Mouse (Mus musculus): Measurements from ENCODE around the gene Wnt1. TPM values are rescaled to one million over a fixed set of nuclear protein-coding genes. Genes with fewer than 3 reads are reported as not detected.
A peak's percentile ranks its signal among the peaks of the same experiment; 100 is the strongest.

The Wnt1 gene
- total RNA-seq, 2 experiments from 2014 or later, result not detected

DNA sequence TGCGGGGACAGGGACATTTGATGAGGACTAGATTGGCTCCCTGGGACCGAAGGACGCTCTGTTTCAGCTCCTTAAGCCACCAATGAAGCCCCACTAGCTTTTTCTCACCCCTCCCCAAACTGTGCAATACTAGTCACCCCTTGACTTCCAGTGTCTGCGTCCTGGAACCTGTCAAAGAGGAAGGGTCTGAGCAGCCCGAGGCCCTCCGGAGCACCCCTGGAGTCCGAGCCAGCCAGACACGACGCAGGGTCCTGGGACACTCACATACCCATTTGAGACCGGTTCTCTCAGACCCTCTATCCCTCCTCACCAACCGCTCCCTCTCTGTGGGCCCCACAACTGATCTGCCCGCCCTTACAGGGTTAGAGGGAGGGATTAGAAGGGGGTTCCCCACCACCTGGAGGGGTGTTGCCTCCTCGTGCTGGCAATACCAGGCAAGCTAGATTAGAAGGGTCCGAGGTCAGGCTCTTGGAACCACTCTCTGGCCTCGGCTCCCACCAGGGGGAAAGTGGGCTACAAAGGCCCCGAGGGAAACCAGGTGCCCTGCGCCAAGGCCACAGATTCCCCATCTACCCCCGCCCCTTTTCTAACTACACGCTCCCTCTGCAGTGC is 12.5 kb upstream of the Wnt1 start:
- DNase-seq (ENCODE audit: low spot score in 2 of 2), result no peak

DNA sequence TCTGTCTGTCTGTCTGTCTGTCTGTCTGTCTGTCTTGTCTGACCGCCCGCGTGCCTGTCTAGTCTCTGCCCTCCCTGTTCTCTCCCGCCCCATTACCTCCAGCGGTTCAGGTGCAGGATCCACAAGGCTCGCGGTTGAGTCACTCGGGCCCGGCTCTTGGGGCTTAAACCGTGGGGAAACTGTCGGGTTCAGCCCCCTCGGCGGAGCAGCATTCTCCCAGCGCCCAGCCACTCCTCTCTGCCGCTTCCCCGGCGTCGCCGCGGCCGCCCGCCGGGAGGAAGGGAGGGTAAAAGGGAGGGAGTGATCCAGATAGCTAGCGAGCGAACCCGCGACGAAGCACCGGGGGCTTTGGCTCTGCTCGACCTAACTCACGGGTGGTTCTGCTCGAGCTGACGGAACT is 11.9 kb upstream of the Wnt1 start, which contains the start of gene Wnt10b:
Gene Wnt10b (minus strand): TSS at position 389 of the 400 bp plus-strand sequence.
- no peak for DNase-seq (ENCODE audit: low spot score in 2 of 2)

DNA sequence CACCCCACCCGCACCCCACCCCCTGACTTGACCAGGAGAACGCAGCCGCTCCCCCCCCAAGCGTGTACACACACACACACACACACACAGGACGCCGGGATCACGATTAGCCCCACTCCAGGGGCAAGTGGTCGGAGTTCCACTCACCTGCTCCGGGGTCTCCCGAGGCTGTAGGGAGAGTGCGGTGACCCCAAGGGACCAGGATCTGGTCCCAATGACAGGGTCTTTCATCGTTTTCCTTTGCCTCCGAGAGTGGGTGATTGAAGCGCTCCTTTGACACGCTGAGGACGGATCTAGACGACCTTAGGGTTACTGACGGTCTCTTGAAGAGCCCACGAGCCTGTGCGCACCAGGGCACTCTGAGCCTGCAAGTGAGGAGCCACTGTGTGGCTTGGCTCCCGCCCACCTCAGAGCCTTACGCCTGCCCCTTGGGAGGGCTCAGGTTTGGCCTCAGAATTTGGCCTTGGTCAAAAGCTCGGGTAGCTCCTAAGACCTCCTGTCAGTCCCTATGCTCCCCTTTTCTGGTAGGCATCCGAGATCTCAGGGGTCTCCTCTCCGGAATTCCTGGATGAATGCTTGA is 11.4 kb upstream of the Wnt1 start:
- no peak for DNase-seq (ENCODE audit: low spot score in 2 of 2)

DNA sequence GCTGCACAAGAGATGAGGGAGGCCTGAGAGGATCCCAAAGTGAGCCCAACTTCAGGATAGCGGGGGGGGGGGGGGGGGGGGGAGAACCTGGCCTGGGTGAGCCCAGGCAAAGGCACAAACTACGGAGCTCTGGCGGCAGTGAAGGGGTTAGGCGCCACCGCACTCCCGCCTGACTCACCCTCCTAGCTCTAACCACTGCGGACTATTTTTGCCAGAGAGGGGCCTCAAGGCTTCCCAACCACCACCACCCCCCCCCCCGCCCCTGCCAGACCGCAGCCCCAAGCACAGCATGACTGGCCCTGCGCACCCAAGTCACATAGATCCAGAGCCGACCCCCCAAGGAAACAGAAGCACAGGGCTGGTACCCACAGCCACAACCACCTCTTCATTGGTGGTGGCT is 10.9 kb upstream of the Wnt1 start:
- DNase-seq (ENCODE audit: low spot score in 2 of 2), result no peak

DNA sequence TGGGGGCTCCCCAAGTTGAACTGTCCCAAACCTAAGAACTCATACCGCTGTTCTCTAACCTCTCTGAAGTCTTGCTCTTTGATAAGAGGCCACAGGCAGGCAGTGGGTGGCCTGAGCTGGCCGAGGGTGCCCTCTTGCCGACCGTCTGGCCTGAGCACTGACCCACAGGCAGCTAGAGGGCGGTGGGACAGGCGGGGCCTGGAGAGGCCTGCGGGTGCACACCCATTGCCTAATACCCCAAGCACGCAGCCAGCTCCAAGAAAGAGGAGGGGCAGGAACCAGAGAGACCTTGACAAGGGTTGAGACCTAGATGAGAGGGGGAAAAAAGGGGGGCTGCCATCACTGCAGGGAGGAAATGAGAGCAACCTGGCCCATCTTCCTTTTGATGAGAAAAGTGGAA is 9.6 kb upstream of the Wnt1 start:
- no peak for DNase-seq (ENCODE audit: low spot score in 2 of 2)

DNA sequence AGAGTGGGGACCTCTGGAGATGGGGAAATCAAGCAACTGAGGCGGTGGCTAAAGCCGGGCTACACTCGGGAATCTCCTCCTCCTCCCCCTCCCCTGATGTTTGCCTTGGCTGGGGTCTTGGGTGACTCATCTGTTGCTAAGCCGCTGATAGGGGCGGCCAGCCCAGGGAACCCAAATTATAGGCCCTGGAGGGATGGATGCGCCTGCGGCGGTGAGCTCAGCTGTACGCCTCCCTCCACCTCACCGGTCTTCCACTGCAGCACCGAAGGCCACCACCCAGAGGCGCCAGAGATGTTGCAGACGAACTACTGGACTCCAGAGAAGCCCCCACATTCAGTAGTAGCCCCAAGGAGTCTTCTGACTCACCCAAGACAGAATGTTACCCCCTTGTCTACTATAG is 9.1 kb upstream of the Wnt1 start:
- DNase-seq (ENCODE audit: low spot score in 2 of 2), result no peak

DNA sequence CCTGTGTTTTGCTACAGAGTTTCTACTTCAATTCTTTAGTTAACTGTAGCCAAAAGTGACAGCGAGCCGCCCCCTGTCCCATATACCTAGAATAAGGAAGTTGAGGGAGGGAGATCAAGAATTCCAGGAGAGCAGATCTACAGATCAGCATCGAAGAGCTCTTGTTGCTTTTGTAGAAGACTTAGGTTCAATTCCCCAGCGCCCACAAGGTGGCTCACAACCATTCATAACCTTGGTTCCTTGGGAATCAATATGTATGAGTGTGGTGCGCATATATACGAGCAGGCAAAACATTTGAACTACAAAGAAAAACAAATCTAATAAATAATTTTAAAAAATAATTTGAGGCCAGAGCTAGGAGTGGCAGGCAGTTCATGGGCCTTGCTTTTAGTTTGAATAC is 8.5 kb upstream of the Wnt1 start:
- DNase-seq (ENCODE audit: low spot score in 2 of 2), result no peak

DNA sequence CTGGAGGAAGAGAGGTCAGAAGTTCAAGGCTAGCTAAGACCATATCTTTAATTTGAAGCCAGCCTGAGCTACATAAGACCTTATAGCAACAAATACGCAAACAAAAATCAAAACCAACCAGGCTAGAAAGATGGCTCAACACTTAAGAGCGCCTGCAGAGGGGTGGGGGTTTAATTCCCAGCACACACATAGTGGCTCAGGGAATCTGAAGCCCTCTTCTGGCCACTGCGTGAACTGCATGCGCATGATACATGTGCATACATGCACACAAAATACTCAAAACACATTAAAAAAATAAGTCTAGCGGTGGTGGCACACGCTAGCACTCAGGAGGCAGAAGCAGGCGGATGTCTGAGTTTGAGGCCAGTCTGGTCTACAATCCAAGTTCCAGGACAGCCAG is 3.9 kb upstream of the Wnt1 start:
- no peak for DNase-seq (ENCODE audit: low spot score in 2 of 2)

DNA sequence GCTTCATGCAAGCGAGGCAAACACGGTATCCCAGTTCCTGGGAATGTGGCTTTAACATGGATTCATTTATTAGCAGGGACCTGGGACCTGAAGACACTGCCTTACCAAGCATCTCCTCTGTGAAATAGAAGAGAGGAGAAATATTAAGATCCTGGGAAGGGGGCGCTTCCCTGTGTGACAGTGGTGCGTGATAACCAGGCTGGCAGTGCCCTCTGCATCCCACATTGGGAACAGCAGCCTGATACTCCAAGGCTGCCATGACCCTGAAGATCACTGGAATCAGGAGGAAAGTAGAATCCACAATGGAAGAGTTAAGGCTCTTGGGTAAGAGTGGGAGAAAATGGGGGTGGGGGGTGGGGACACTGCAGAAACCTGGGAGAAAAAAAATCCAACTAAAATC is 1.7 kb upstream of the Wnt1 start:
- no peak for DNase-seq (ENCODE audit: low spot score in 2 of 2)

DNA sequence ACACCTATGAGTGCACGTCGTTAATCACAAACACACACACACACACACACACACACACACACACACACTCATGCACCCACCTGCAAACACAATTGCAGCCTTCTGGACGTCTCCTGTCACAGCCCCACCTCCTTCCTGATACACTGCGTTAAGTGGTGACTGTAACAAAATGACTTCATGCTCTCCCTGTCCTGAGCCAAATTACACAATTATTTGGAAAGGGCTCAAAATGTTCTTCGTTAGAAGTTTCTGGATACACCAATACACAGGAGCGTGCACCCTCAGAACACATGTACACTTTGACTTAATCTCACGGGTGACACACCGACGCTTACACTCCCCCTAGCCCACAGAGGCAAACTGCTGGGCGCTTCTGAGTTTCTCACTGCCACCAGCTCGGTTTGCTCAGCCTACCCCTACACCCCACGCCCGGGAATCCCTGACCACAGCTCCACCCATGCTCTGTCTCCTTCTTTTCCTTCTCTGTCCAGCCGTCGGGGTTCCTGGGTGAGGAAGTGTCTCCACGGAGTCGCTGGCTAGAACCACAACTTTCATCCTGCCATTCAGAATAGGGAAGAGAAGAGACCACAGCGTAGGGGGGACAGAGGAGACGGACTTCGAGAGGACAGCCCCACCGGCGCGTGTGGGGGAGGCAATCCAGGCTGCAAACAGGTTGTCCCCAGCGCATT is 541 bp upstream of the Wnt1 start:
- DNase-seq (ENCODE audit: low spot score in 2 of 2), result no peak

DNA sequence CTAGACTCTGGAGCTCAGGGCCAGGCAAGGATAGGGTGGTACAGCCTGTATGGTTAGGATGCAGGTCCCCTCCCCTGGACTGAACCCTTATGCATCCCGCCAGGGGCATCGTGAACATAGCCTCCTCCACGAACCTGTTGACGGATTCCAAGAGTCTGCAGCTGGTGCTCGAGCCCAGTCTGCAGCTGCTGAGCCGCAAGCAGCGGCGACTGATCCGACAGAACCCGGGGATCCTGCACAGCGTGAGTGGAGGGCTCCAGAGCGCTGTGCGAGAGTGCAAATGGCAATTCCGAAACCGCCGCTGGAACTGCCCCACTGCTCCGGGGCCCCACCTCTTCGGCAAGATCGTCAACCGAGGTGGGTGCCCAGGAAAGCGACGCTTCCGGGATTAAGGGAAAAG is 1.1 kb downstream of the Wnt1 start:
- DNase-seq (ENCODE audit: low spot score in 2 of 2), result no peak

DNA sequence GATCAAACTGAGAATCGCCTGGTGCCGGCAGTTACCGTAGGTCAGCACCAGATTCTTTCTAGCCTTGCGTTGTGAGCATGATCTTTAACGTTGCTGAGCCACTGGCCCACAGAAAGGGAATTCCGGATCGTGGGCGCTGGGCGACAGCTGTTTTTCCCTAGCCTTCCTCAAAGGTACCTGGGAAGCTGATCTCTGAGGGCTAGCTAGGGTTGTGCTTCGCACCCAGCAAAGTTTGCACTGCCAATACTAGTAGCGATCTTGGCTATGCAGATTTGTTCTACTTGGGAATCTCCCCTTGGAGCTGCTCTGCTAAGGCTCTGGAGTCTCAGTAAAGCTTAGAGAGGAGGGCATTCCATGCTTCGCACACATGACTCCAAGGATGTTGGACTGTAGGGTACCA is 1.6 kb downstream of the Wnt1 start:
- no peak for DNase-seq (ENCODE audit: low spot score in 2 of 2)

DNA sequence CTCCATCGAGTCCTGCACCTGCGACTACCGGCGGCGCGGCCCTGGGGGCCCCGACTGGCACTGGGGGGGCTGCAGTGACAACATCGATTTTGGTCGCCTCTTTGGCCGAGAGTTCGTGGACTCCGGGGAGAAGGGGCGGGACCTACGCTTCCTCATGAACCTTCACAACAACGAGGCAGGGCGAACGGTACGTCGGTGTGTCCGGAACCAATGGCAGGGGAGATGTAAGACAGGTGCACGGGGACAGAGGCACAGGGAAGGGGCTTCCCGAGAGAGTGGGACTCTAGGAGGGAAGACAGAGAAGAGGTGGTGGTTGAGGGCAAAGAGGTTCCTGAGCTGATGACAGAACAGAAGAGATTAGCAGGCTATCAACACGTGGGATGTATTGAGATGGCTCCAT is 2.1 kb downstream of the Wnt1 start:
- DNase-seq (ENCODE audit: low spot score in 2 of 2), result no peak

DNA sequence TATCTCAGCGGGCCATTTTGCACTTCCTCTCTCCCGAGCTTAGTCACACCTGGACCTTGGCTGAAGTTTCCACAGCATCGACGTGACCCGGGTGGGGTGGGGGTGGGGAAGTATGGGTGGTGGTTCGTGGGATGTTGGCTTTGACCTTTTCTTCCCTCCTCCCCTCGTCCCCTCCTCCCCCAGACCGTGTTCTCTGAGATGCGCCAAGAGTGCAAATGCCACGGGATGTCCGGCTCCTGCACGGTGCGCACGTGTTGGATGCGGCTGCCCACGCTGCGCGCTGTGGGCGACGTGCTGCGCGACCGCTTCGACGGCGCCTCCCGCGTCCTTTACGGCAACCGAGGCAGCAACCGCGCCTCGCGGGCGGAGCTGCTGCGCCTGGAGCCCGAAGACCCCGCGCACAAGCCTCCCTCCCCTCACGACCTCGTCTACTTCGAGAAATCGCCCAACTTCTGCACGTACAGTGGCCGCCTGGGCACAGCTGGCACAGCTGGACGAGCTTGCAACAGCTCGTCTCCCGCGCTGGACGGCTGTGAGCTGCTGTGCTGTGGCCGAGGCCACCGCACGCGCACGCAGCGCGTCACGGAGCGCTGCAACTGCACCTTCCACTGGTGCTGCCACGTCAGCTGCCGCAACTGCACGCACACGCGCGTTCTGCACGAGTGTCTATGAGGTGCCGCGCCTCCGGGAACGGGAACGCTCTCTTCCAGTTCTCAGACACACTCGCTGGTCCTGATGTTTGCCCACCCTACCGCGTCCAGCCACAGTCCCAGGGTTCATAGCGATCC is 2.8 kb downstream of the Wnt1 start:
- peak; percentile 57 to 63 for DNase-seq (ENCODE audit: low spot score in 2 of 2)

DNA sequence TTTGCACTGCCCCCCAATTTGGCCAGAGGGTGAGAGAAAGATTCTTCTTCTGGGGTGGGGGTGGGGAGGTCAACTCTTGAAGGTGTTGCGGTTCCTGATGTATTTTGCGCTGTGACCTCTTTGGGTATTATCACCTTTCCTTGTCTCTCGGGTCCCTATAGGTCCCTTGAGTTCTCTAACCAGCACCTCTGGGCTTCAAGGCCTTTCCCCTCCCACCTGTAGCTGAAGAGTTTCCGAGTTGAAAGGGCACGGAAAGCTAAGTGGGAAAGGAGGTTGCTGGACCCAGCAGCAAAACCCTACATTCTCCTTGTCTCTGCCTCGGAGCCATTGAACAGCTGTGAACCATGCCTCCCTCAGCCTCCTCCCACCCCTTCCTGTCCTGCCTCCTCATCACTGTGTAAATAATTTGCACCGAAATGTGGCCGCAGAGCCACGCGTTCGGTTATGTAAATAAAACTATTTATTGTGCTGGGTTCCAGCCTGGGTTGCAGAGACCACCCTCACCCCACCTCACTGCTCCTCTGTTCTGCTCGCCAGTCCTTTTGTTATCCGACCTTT is 3.6 kb downstream of the Wnt1 start:
- no peak for DNase-seq (ENCODE audit: low spot score in 2 of 2)

DNA sequence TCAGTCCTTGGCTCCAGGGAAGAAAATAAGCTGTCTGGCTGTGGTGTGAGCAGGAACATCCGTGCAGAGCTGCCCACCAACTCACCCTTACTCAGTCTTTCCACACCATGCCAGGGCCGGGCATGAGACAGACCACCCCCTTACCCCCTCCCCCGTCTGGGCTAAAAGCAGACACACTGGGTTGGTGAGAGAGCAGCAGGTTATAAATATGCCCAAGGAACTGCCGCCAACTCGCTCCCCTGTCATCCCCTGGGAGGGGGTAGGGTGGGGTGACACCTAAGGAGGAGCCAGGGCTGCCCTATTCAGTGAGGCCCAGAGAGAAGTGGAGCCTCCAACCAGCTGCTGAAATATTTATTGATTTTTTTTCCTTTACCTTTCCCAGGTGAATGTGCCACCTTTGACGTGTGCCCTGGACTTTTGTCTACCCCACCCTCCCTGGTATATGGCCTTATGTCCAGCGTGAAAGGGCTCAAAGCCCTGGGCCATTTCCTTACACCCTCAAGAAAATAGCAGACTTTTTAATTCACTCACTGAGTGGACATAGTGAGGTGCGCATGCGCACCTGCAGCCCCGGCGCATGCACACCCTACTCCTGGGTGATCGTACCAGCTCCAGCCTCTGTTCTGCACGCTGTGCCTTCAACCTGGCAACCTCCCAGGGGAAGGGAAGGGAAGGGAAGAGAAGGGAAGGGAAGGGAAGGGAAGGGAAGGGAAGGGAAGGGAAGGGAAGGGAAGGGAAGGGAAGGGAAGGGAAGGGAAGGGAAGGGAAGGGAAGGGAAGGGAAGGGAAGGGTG is 7.3 kb downstream of the Wnt1 start:
- DNase-seq (ENCODE audit: low spot score in 2 of 2), result no peak

DNA sequence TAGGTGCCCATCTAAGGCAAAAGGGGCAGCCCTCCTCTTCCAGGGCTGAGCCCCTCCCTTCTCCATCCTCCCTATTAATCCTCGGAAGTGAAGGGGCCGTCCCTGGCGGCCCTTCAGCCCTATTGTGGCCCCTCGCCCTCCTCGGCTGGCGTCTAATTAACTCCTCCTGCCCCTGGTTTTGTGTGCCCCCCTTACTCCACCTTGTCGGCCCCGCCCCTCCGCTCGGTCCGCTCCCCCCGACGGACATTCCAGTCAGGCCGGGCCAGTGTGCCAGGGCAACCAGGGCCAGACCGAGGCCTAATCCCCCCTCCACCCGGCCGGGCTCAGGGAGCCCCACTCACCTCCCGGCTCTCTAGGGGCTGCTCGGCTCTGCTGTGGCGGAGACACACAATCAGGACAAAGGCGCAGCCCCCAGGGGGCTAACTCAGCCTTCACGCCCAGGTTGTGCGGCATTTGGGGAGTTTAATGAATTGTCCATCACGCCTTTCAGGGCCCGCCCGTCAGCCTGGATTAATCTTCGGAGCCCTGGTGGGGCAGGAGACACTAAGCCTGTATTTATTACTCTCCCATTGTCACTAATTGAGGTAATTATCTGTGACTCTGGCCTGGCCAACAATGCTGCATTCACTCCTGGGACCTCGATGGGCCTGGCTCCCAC is 8.3 kb downstream of the Wnt1 start:
- DNase-seq (ENCODE audit: low spot score in 2 of 2), result no peak

DNA sequence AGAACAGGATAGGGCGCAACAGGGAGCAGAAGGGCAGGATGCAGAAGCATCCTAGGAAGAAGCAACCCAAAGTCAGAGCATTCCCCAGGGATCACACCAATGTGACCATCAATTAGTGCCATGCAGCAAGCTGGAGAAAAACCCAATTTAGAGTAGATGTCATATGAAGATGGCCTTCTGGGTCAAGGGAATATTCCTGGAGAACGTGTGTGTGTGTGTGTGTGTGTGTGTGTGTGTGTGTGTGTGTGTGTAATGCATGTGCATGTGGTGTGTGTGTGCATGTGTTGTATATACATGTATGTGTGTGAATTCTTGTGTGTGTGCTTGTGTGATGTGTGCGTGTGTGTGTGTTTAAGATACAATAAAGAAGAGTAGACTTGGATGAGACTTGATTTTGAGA is 9.2 kb downstream of the Wnt1 start:
- DNase-seq (ENCODE audit: low spot score in 2 of 2), result no peak

DNA sequence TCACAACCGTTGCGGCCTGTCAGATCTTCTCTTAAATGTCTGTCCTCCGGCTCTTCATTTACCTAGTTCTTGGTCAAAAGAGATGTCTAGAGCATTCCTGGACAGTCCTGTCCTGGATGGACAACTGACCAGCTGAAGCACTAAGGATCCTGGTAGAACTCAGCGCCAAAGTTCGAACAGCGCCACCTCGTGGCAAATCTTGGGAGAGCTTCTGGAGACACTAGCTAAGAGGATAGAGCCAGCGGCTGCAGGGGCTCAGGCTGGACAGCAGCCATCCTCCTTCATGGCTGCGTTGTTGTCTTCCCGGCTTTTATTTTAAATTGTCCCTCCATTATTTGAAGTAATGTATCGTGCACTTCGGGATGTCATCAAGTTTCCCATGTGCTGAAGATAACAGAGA is 9.7 kb downstream of the Wnt1 start:
- peak; percentile 83 to 88 for DNase-seq (ENCODE audit: low spot score in 2 of 2)

DNA sequence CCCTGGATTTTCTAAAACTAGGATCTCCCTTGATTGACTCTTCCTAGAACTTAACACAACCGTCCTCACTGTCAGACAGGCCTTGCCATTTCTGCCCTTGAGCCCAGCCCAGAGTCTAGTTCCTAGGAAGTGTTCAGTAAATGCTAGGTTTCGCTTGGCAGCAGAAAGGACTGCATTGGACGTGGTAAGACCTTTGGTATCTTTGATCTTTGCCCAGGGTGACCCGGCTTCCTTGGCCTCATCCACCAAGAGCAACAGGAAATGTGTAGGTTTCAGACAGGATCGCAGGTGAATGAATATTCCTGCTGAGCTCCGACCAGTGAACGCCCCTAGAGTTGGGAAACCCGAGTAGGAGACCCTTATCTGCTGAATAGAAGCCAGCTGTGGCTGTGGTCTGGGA is 13.3 kb downstream of the Wnt1 start:
- no peak for DNase-seq (ENCODE audit: low spot score in 2 of 2)
